Mouse (Mus musculus) mouse embryonic stem cell (cell line): ENCODE data around the gene Gm364.

Experiments used
- in situ Hi-C, 2 experiments: fragments of 300-500 bp; cut with MboI; formaldehyde crosslinking; loops; 1 replicate in 1 of 2; 3 replicates in 1 of 2; pipeline ENCODE4 v1.14.3; 2019 to 2020; ENCODE audit warnings: low sequenced_read_pairs in 2 of 2, low pct_unique_long_range_greater_than_20kb in 1 of 2, mixed read lengths in 1 of 2; ENCODE audit not compliant: unreplicated experiment in 1 of 2

Gene Gm364

DNA sequence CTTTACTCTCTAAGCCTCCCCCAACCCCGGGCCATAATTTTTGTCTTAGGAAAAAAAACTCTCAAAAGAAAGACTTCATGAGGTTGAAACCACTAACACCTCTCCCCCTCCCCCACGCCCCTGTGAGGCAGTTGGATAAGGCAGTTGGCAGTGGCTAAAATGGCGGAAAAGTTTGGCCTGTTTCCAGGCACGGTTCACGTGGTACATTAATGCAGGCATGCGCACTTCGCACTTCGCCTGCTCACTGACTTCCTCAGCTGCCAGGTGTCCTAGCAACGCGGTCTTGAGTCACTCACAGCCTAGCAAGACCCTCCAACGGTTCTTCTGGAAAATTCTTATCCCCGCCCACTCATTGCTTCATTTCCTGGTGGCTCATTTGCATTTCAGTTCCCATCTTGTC is at the start of gene Gm364:
TSS of gene Gm364 (plus strand) at position 386 of the 400 bp plus-strand sequence.
- in situ Hi-C loops, result loop anchor here in 1 of 2 experiments (25.0 kb wide), 1 partner anchor 279 kb away; no protein-coding TSS in a partner anchor

DNA sequence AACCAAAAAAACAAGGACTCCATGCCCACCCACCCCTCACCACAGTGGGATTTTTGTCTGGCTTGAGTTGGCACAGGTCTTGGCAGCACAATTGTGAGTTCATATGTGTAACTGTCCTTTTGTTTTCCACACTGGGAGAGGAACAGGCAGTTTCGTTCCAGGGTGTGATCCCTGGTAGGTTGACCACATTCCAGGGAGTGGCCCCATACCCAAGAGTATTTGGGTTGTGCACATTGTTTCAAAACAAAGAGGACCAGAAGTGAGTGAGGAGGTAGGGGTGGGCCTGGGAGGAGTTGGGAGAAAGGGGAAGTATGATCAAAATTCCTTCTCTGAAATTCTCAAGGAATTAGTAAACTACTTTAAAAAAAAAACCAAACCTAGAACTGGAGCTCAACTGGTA is 49.6 kb upstream of the Gm364 start:
- in situ Hi-C loops, result no loop called here

DNA sequence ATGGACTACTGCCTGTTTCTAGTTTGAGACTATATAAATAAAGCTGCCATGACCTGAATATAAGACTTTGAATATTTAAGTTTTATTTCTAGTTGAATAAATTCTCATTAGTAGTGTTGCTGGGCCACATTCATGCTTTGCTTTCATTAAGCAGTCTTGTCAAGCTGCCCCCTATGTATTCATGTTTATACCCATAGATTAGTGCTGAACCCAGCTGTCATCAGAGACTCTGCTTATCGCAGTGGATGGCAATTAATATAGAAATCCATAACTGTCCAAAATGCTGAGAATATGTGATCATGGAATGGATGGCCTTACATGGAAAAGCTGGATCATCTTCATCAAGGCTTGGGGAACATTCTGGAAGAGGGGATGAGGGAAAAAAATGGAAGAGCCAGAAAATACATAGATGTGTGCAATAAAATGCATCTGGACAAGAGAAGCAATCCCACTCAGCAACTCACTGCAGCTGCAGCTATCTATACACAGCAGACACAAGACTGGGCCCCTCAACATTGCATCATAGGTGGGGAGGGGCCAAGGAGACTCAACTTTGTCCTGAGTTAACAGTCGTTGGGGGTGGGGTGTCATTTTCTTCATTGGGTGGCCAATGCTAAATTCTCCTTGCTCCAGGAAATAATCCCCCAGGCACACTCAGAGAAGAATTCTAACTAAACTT is 43.9 kb upstream of the Gm364 start:
- in situ Hi-C loops, result no loop called here

DNA sequence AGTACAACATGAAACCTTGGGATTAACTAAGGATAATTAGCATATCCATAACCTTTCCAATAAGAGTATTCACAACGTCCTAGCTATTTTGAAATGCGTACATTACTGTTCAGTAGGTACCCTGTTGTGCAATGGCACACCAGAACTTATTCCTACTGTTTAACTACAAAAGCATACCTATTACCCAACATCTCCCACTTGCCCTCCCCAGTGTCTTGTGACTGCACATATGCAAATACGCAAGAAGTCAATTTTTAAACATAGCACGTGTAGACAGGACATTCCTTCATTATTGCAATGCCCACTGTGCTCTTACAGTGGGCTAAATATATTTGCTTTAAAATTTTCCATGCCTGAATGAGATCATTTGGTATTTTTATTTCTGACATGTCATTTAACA is 36.0 kb upstream of the Gm364 start:
- in situ Hi-C loops, result no loop called here

DNA sequence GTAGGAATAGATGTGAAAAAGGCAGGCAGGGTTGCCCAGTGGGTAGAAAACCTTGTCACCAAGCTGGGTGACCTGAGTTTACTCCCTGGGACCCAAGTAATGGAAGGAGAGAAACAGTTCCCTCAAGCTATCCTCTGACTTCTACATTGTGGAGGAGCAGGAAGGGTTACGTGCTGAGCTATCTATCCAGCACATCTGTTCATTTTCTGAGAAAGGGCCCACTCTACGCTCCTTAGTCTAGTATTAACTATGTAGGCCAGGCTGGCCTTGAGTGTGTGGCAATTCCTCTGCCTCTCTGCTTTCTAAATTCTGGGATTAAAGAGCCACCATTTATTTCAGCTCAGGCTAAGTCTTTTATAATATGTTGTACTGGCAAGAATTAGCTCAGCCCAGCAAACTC is 35.4 kb upstream of the Gm364 start:
- in situ Hi-C loops, result no loop called here

DNA sequence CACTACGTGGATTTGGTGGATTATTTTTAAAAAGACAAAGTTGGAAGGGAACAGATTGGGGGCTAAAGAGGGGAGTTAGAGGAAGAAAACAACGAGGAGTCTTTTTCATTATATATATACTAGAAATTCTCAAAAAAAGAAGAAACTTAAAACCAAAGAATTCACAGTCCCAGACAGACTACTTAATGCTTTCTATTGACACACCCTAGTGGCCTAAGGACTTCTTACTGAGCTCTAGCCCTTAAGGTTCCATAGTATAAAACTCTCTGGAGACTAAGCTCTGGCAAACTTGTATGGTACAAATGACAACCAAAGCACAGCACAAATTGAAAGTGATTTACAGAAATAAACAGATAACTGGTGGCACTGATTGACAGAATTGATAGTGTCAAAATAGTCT is 34.9 kb upstream of the Gm364 start:
- in situ Hi-C loops, result no loop called here

DNA sequence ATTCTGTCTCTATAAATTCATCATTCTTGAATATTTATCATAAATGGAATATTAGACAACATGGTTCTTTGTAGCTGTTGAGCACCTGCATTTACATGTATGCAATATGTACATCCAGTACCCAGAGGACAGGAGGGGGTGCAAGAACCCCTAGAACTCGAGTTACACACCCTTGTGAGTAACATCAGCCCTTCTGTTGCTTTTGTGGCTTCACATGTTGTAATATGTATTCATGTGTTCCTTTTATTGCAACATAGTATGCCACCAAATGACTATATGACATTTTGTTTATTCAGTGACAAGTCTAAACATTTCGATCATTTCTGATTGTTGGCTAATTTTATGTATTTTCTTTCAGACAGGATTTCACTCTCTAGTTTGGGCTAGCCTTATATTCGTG is 31.9 kb upstream of the Gm364 start:
- in situ Hi-C loops, result loop anchor here in 1 of 2 experiments (25.0 kb wide), 1 partner anchor 660 kb away; no protein-coding TSS in a partner anchor

DNA sequence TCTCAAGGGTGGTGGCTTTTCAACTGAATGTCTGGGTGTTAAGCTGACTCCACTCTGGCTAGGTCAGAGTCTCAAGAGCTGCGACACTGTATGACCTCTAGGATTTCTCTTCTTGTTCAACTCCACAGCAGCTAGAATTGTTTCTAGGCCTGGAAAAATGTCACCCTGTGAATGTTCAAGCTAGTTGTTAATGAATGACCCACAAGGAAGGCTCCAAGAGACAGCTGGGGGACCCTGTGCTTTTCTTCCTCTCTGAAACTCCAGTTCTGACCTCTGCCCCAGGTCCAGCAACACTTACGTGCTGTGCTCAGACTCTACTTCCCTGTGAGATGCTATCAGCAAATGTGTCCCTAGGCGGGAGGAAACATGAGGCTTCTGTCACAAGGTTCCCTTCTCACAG is 30.4 kb upstream of the Gm364 start:
- in situ Hi-C loops, result loop anchor here in 1 of 2 experiments (25.0 kb wide), 1 partner anchor 659 kb away; no protein-coding TSS in a partner anchor

DNA sequence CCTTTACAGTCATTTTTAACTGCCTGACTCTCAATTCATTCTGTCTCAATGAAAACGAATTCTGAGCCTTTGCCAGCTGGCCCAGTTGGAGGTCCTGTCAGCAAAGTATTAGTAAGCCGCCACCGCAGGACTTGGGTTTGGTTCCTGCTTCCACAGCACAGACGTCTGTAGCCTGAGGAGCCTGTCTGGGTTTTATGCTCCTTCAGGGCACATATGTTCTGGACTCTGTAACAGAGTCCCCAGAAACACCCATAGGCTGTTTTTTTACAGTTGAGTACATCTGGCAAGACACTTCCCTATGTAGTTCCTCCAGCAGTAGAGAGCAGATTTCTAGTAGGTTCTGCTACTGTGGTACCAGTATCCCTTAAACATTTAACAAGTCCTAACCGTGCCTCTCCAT is 28.0 kb upstream of the Gm364 start:
- in situ Hi-C loops, result loop anchor here in 1 of 2 experiments (25.0 kb wide), 1 partner anchor 656 kb away; no protein-coding TSS in a partner anchor

DNA sequence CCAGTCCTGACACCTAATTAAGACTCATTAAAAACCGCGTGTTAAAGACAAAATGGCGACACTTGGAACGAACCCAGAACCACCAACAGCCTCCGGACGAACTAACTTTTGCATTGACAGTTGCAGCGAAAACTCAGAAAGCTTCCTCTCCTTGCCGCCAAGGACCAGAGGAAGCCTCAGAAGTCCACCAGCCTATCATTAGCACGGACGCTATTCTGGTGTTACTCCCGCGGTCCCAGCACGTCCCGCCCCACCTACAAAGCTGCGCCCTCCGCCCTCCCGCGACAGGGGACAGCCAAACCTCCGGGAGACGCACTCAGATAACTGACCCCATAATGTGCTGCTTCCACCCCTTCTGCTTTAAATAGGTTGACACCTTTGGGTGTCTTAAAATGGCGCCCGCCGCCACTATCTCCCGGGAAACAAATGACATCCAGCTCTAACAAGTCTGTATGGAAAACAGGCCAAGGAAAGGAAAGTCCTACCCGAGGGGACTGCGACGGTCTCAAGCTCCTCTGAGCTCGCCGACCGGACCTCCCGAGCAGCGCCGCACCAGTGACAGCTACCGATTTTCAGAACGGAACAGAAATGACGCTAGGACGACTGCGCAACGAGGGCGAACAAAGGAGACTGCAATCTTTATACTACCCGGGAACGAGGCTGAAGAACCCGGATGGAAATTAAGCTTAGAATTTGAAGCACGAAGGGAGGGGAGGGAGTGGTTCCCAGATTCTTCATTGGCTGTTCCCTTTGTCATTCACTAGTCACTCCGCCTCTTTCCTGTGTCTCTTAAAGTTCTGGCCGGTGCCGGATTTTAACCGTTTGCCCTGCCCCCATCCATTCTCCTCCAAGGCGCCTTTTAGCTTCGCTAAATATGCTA is 16.3 kb upstream of the Gm364 start, which contains the start of gene Rbmx:
TSS of gene Rbmx (minus strand) at position 670 of the 880 bp plus-strand sequence.
- in situ Hi-C loops, result loop anchor here in 1 of 2 experiments (25.0 kb wide), 1 partner anchor 645 kb away; no protein-coding TSS in a partner anchor

DNA sequence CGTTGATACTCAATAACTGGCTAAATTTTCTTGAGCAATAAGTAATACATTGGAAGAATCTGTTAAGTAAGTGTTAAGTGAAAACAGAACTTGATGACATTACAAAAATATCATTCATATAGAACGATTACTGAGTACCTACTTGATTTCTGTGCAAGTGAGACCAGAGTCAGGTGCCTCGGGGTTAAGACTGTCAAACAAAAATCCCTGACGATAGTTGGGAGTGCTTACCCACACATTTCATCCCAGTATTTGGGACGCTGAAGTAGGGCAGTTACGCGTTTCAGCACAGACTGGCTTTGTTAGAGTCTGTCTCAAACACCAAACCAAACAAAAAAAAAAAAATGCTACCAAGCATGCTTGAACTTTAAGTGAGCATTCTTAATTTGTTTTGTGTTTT is 15.5 kb upstream of the Gm364 start:
- in situ Hi-C loops, result loop anchor here in 1 of 2 experiments (25.0 kb wide), 1 partner anchor 644 kb away; no protein-coding TSS in a partner anchor

DNA sequence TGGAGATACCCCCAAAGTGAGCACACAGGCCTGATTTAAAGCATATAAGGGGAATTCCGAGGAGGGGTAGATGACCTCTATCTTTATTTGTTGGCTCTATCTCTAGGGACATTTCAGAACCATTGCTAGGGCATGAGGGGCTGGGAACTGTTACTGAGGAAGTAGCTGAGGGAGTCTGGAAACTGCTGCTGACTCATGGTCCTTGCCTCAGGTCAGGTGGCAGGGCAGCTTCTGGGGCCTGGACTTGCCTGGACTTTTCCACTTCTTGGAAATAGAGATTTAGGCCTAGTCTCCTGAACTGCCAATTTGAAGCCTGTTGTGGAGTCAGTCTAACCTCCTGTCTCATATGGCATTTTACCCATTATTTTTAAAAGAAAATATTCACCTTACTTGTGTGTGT is 7.6 kb upstream of the Gm364 start:
- in situ Hi-C loops, result loop anchor here in 1 of 2 experiments (25.0 kb wide), 1 partner anchor 286 kb away; no protein-coding TSS in a partner anchor

DNA sequence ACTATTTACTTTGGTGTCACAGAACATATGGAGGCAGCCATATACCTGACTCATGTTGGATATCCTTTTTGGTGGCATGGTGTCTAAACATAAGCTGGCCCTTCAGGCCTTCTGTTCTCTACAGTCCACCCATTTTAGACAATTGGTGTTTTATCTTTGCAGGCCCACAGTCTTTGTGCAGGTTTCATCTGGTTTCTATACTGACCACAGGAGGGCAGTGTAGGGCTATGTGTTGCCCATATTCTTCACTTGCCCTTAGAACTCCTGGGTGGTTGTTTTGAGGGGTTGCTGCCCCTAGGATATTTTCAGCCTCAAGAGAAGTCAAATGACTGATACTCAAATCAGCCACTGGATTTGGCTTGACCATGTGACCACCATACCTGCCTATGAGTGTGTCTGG is 5.3 kb upstream of the Gm364 start:
- in situ Hi-C loops, result loop anchor here in 1 of 2 experiments (25.0 kb wide), 1 partner anchor 284 kb away; no protein-coding TSS in a partner anchor

DNA sequence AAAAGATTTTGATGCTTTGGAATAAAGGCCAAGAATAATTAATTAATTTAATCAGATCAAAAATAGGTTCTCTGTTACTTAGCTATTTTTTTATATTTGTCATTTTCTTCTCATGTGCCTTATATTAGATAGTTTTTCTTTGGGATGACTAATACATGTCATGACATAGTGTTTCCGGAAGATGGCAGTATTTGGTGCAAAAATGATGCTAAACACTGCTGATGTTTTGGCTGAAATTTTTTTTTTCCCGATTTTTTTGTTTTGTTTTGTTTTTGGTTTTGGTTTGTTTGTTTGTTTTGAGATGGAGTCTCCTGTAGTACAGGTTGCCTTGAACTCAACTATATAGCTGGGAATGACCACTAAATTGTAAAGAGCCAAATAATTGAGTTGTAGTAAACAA is 22.7 kb downstream of the Gm364 start:
- in situ Hi-C loops, result loop anchor here in 1 of 2 experiments (25.0 kb wide), 1 partner anchor 231 kb away; no protein-coding TSS in a partner anchor

DNA sequence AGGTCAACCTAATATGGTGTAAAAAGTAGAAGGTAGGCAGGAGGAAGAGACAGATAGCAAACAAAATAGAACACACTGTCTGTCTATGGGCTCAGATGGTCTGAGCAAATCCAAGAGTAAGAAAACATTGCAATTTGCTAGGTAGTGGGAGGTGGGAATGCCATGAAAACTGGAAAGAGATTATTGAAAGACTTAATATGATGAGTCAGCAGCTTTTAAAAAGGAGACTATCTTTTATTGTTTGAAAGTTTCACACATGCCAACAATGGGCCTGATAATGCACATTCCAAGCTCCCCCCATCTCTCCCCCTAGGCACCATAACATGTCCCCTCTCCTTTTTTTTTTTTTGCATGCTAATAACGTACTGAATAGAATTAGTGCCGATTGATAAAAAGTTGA is 24.9 kb downstream of the Gm364 start:
- in situ Hi-C loops, result loop anchor here in 1 of 2 experiments (25.0 kb wide), 1 partner anchor 228 kb away; no protein-coding TSS in a partner anchor

DNA sequence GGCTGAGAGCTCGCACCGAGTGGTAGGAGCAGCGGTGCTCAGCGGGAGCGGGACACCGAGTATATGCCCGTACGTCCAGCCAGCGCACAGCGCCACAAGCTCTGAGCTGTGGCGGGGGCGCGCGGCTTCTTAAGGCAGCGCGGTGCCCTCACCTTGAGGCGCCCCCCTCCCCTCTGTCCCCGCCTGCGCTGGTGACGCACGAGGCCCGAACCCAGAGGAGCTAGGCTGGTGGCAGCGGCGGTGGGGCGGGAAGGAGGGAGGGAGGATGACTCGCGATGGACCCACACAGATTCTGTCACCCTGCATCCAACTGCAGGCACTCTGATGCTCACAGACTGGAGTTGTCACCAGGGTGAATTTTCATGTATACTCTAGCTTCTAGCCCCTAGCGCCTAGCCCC is 94.7 kb downstream of the Gm364 start, which contains the start of gene Gpr101:
TSS of gene Gpr101 (minus strand) at position 124 of the 400 bp plus-strand sequence.
- in situ Hi-C loops, result no loop called here

DNA sequence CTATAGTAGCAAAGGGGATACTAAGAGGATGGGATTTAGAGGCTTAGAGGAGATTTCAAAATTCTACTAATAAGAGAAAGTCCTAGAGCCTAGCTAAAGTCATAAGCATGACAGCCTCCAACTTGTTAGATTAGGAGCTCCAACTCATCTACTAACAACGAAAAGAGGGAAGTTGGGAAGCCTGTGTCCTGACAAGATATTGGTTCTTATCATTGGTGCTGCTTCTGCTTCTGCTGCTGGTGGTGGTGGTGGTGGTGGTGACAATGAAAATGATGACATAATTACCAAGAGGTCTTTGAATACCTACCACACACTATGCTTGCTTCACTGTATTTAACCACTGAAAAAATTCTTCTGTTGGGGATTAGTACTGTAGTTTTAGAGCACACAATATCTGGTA is 97.3 kb downstream of the Gm364 start:
- in situ Hi-C loops, result no loop called here

DNA sequence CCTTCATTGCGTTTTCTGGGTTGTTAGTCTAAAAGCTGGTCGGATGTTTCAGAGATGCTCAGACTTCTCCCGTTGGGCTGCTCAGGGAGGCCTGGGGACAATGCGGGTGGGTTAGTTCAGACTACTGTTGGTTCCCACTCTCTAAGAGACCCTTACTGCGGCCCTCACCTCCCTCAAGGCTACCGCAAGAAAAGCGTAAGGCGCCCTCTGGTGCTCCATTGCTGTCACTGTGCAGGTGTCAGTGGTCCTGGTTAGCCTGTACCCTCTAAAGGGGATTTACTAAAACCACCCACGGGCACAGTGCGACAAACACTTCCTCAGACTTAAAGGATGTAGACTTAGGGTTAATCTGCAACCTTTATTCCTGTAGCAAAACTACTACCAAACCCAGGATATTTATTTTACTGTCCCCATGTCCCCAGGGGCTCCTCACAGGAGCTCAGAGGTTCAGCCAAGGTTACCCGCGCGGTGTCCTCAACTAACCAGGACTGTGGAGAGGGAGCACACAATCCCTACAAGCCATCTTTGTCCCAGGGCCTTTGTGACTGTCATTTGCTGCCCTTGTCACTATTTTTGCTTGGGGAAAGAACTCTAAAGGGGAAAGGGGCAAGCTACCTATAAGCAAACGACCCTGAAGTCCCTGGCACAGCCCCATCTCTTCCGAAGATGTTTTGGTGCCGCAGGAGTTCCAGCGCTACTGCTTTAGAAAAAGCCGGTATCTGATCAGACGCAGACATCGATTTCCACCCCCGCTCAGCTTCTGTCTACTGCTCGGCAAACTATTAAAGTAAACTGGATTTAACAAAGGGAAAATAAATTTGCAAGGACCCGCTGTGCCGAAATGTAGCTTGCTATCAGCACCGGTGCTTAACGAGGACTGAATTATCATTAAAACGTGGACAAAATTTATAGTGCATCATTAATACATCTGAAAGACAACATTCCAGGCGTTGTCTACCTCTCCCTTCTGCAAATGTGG is 112.5 kb downstream of the Gm364 start:
- in situ Hi-C loops, result no loop called here
